Mouse (Mus musculus) 3T3-L1 (cell line): ENCODE data around the gene Gm20388.

ENCODE experiments used
- DNase-seq: peaks from one replicate; pipeline ENCODE4 v3.0.0-alpha.2; 2015; ENCODE audit warnings: low read depth, low spot score

Gm20388 gene

GRCm38 (mm10) chr8:122988955-122989354 is 3078.3 kb downstream of the Gm20388 start:
- no peak for DNase-seq

GRCm38 (mm10) chr8:122989976-122990375 is 3079.3 kb downstream of the Gm20388 start:
- DNase-seq = peak; percentile 73

- no peak for DNase-seq
Measured at GRCm38 (mm10) chr8:122991368-122991767, 3080.7 kb downstream of the Gm20388 start.

GRCm38 (mm10) chr8:122992296-122992695 is 3081.7 kb downstream of the Gm20388 start:
- DNase-seq = no peak

- no peak for DNase-seq
Measured at GRCm38 (mm10) chr8:122993031-122993430, 3082.4 kb downstream of the Gm20388 start.

GRCm38 (mm10) chr8:122993740-122994139 is 3083.1 kb downstream of the Gm20388 start:
- DNase-seq = no peak

GRCm38 (mm10) chr8:122997963-122998362 is 3087.3 kb downstream of the Gm20388 start:
- peak; percentile 65 for DNase-seq

- DNase-seq = no peak
Measured at GRCm38 (mm10) chr8:123000311-123000710, 3089.7 kb downstream of the Gm20388 start.

GRCm38 (mm10) chr8:123004033-123004922 is 3093.6 kb downstream of the Gm20388 start:
- DNase-seq = no peak

GRCm38 (mm10) chr8:123005328-123005727 is 3094.7 kb downstream of the Gm20388 start:
- no peak for DNase-seq

GRCm38 (mm10) chr8:123005805-123006204 is 3095.2 kb downstream of the Gm20388 start:
- no peak for DNase-seq

GRCm38 (mm10) chr8:123011321-123011720 is 3100.7 kb downstream of the Gm20388 start:
- DNase-seq = no peak

- DNase-seq = no peak
Measured at GRCm38 (mm10) chr8:123014429-123014828, 3103.8 kb downstream of the Gm20388 start.

- no peak for DNase-seq
Measured at GRCm38 (mm10) chr8:123015074-123015473, 3104.4 kb downstream of the Gm20388 start.

- DNase-seq = no peak
Measured at GRCm38 (mm10) chr8:123017143-123017542, 3106.5 kb downstream of the Gm20388 start.

- DNase-seq = no peak
Measured at GRCm38 (mm10) chr8:123018484-123019164, 3108.0 kb downstream of the Gm20388 start.

GRCm38 (mm10) chr8:123020084-123020483 is 3109.4 kb downstream of the Gm20388 start:
- no peak for DNase-seq

- DNase-seq = no peak
Measured at GRCm38 (mm10) chr8:123020859-123021258, 3110.2 kb downstream of the Gm20388 start.

GRCm38 (mm10) chr8:123021259-123021658 is 3110.6 kb downstream of the Gm20388 start:
- peak; percentile 84 for DNase-seq

- peak; percentile 89 for DNase-seq
Measured at GRCm38 (mm10) chr8:123022727-123023126, 3112.1 kb downstream of the Gm20388 start.

- no peak for DNase-seq
Measured at GRCm38 (mm10) chr8:123024226-123024625, 3113.6 kb downstream of the Gm20388 start.

GRCm38 (mm10) chr8:123025951-123026351 is 3115.3 kb downstream of the Gm20388 start:
- DNase-seq = no peak

GRCm38 (mm10) chr8:123027786-123028185 is 3117.1 kb downstream of the Gm20388 start:
- no peak for DNase-seq
